Mouse (Mus musculus) kidney, adult 2 months (tissue): ENCODE data around the gene Gm20695.

ENCODE experiments used
- CTCF ChIP-seq: fragments of 200-500 bp; conservative IDR thresholded peaks from 2 replicates; pipeline ENCODE4 v1.5.1; 2011; ENCODE audit warnings: low read depth, mild to moderate bottlenecking, control low read depth, low read length, moderate library complexity, mixed read lengths; ENCODE audit not compliant: insufficient read depth, insufficient read length
- POLR2A ChIP-seq: fragments of 200-500 bp; IDR thresholded peaks from one replicate; pipeline ENCODE4 v1.6.1; 2011; ENCODE audit warnings: low read depth, low read length, control low read depth

DNA sequence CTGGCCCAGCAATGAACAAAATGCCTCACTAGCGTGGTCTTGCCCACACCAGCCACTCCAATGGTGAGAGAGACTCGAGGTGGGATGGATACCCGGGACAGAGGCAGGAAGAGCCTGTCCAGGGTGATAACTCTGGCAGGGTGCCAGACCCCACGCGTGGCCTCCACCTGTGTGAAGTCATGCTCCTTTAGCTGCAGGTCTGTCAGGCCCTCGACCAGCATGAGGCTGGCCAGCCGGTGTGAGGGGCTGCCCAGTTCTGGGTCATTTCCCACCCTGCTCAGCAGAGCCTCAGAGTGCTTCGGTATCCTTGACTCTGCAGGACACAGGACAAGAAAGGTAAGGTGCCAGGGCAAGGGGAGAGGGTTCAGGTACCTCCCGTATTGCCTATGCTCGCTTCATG lies 80.5 kb downstream of the Gm20695 start:
- no peak for TF ChIP-seq POLR2A
- no peak for TF ChIP-seq CTCF
